Mouse (Mus musculus): ENCODE data around the gene Fosl1. TPM values are rescaled to one million over a fixed set of nuclear protein-coding genes. Genes with fewer than 3 reads are reported as not detected.

The Fosl1 gene
- polyA plus RNA-seq, 1 experiment from 2014 or later, result not detected

DNA sequence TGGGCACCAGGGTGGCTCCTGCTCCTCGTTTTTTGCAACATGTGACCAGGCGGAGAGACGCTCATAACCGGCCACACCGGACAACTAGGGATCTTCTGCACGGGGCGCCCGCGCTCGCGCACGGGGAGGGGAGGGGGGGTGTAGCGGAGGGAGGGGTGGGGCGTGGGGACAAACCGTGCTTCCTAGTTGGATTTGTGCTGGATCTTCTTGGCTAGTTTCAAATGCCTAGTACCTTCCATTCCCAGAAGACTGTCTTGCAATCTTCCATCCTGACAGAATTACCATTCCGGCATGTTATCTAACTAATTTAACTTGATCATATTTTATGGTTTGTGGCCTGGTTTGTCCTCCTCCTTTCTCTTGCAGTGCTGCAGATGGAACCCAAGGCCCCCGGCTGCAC, 56.3 kb downstream of the Fosl1 start, which contains the start of gene 1700020D05Rik:
Gene 1700020D05Rik, minus strand, starts transcription at position 101 of the 400 bp plus-strand sequence.
- Histone ChIP-seq H3K9ac (replicated peaks) (no peak within 1 kb of the TSS), H3K4me3 (no peak within 1 kb of the TSS), H3K4me1 (no peaks in the 10 kb centered on the region), H3K27ac (replicated peaks) (no peak within 1 kb of the TSS), H3K27me3 (no peaks in the 10 kb centered on the region; the same call in 1 of the 2 replicates), H3K36me3 (peaks cover 3% of the 10 kb centered on the region; the same call in 1 of the 2 replicates), H3K9me3 (0 out of 2 replicates have a peak, but pooled peaks cover 4% of the 10 kb centered on the region), H3K4me2 (replicated peaks) (no peak within 1 kb of the TSS)
- no peak for ATAC-seq (ENCODE audit: low FRiP score, low read depth)
- 58% methylated on average over 17 of the region's 17 CpGs for WGBS

Other genes starting within 250 kb of the Fosl1 start
- gene Pacs1, start 174.4 kb upstream of the Fosl1 start, polyA plus RNA-seq (2016; fragmentation: Nextera tagmentation; extraction: Ambion mirVana), result 32.5 and 32.8 TPM in 2 replicates
- 411 and 418 TPM in 2 replicates for gene Sf3b2, start 152.1 kb upstream of the Fosl1 start, polyA plus RNA-seq (2016; fragmentation: Nextera tagmentation; extraction: Ambion mirVana)
- 20.4 and 24.1 TPM in 2 replicates for gene Gal3st3, start 149.2 kb upstream of the Fosl1 start, polyA plus RNA-seq (2016; fragmentation: Nextera tagmentation; extraction: Ambion mirVana)
- not detected in 2 replicates for gene Catsper1, start 111.8 kb upstream of the Fosl1 start, polyA plus RNA-seq (2016; fragmentation: Nextera tagmentation; extraction: Ambion mirVana)
- 0.87 and 2.2 TPM in 2 replicates for gene Cst6, start 98.0 kb upstream of the Fosl1 start, polyA plus RNA-seq (2016; fragmentation: Nextera tagmentation; extraction: Ambion mirVana)
- gene Eif1ad, start 80.8 kb upstream of the Fosl1 start, polyA plus RNA-seq (2016; fragmentation: Nextera tagmentation; extraction: Ambion mirVana), result 75.9 and 79.9 TPM in 2 replicates
- gene Banf1, start 80.4 kb upstream of the Fosl1 start, polyA plus RNA-seq (2016; fragmentation: Nextera tagmentation; extraction: Ambion mirVana), result 392 and 402 TPM in 2 replicates
- gene Sart1, start 58.8 kb upstream of the Fosl1 start, polyA plus RNA-seq (2016; fragmentation: Nextera tagmentation; extraction: Ambion mirVana), result 115 and 118 TPM in 2 replicates
- gene Tsga10ip, start 45.0 kb upstream of the Fosl1 start, polyA plus RNA-seq (2016; fragmentation: Nextera tagmentation; extraction: Ambion mirVana), result 0.17 and 0.28 TPM in 2 replicates
- gene Drap1, start 22.6 kb upstream of the Fosl1 start, polyA plus RNA-seq (2016; fragmentation: Nextera tagmentation; extraction: Ambion mirVana), result 257 and 262 TPM in 2 replicates
- gene AI837181, start 22.4 kb upstream of the Fosl1 start, polyA plus RNA-seq (2016; fragmentation: Nextera tagmentation; extraction: Ambion mirVana), result 52.4 and 60.3 TPM in 2 replicates
- gene Ccdc85b, start 10.3 kb downstream of the Fosl1 start, polyA plus RNA-seq (2016; fragmentation: Nextera tagmentation; extraction: Ambion mirVana), result 10.1 TPM in 2 replicates
- gene Fibp, start 13.1 kb downstream of the Fosl1 start, polyA plus RNA-seq (2016; fragmentation: Nextera tagmentation; extraction: Ambion mirVana), result 144 and 149 TPM in 2 replicates
- 3.6 and 3.9 TPM in 2 replicates for gene Ctsw, start 21.0 kb downstream of the Fosl1 start, polyA plus RNA-seq (2016; fragmentation: Nextera tagmentation; extraction: Ambion mirVana)
- gene Efemp2, start 26.4 kb downstream of the Fosl1 start, polyA plus RNA-seq (2016; fragmentation: Nextera tagmentation; extraction: Ambion mirVana), result 57.9 and 68.9 TPM in 2 replicates
- gene Mus81, start 40.9 kb downstream of the Fosl1 start, polyA plus RNA-seq (2016; fragmentation: Nextera tagmentation; extraction: Ambion mirVana), result 47.7 and 50.1 TPM in 2 replicates
- gene Cfl1, start 42.9 kb downstream of the Fosl1 start, polyA plus RNA-seq (2016; fragmentation: Nextera tagmentation; extraction: Ambion mirVana), result 3,169 and 3,187 TPM in 2 replicates
- gene 1700020D05Rik, start 56.2 kb downstream of the Fosl1 start, polyA plus RNA-seq (2016; fragmentation: Nextera tagmentation; extraction: Ambion mirVana), result 0.22 TPM in 1 of 2 replicates, not detected in the other
- 35.9 and 36.0 TPM in 2 replicates for gene Snx32, start 63.0 kb downstream of the Fosl1 start, polyA plus RNA-seq (2016; fragmentation: Nextera tagmentation; extraction: Ambion mirVana)
- gene Ovol1, start 113.1 kb downstream of the Fosl1 start, polyA plus RNA-seq (2016; fragmentation: Nextera tagmentation; extraction: Ambion mirVana), result 0.08 and 0.14 TPM in 2 replicates
- gene Ap5b1, start 120.5 kb downstream of the Fosl1 start, polyA plus RNA-seq (2016; fragmentation: Nextera tagmentation; extraction: Ambion mirVana), result 2.2 and 2.6 TPM in 2 replicates
- gene Rnaseh2c, start 154.3 kb downstream of the Fosl1 start, polyA plus RNA-seq (2016; fragmentation: Nextera tagmentation; extraction: Ambion mirVana), result 137 and 165 TPM in 2 replicates
- gene Kat5, start 162.7 kb downstream of the Fosl1 start, polyA plus RNA-seq (2016; fragmentation: Nextera tagmentation; extraction: Ambion mirVana), result 80.4 and 81.6 TPM in 2 replicates
- 34.2 and 37.6 TPM in 2 replicates for gene Rela, start 189.9 kb downstream of the Fosl1 start, polyA plus RNA-seq (2016; fragmentation: Nextera tagmentation; extraction: Ambion mirVana)
- gene Sipa1, start 216.2 kb downstream of the Fosl1 start, polyA plus RNA-seq (2016; fragmentation: Nextera tagmentation; extraction: Ambion mirVana), result 18.8 and 20.6 TPM in 2 replicates
- gene Map3k11, start 241.2 kb downstream of the Fosl1 start, polyA plus RNA-seq (2016; fragmentation: Nextera tagmentation; extraction: Ambion mirVana), result 25.4 and 26.2 TPM in 2 replicates
- 34.1 and 37.4 TPM in 2 replicates for gene Pcnx3, start 241.4 kb downstream of the Fosl1 start, polyA plus RNA-seq (2016; fragmentation: Nextera tagmentation; extraction: Ambion mirVana)